Mouse (Mus musculus) small intestine, adult 2 months (tissue): ENCODE results near the gene Sik3. TPM values are rescaled to one million over a fixed set of nuclear protein-coding genes. Genes with fewer than 3 reads are reported as not detected.

Experiments
- H3K27ac ChIP-seq: fragments of 200-500 bp; 2 replicates; pipeline ENCODE4 v1.5.1; 2012; ENCODE audit warnings: low read depth, low read length, control low read depth, inconsistent platforms; ENCODE audit not compliant: insufficient read depth
- H3K27me3 ChIP-seq: fragments of 200-500 bp; 2 replicates; pipeline ENCODE4 v1.6.1; 2012; ENCODE audit warnings: mild to moderate bottlenecking, moderate library complexity, low read length, inconsistent platforms; ENCODE audit not compliant: control insufficient read depth, insufficient read depth
- H3K36me3 ChIP-seq: fragments of 200-500 bp; 2 replicates; pipeline ENCODE4 v1.6.1; 2012; ENCODE audit warnings: mild to moderate bottlenecking, low read length, control low read depth, inconsistent platforms; ENCODE audit not compliant: control insufficient read depth, insufficient read depth
- H3K4me1 ChIP-seq: fragments of 200-500 bp; 2 replicates; pipeline ENCODE4 v1.6.1; 2012; ENCODE audit warnings: low read length, inconsistent platforms, mixed read lengths; ENCODE audit not compliant: control insufficient read depth, insufficient read depth, insufficient read length
- H3K4me3 ChIP-seq: fragments of 200-500 bp; 2 replicates; pipeline ENCODE4 v1.5.1; 2012; ENCODE audit warnings: low read depth, mild to moderate bottlenecking, control low read depth, inconsistent platforms, low read length, moderate library complexity
- CTCF ChIP-seq: fragments of 200-500 bp; IDR thresholded peaks from 2 replicates; pipeline ENCODE4 v1.5.1; 2012; ENCODE audit warnings: low read depth, mild to moderate bottlenecking, control low read depth, inconsistent platforms, low read length, moderate library complexity, mixed read lengths; ENCODE audit not compliant: insufficient replicate concordance, insufficient read length; ENCODE audit errors: extremely low read depth
- POLR2A ChIP-seq: fragments of 200-500 bp; IDR thresholded peaks from 2 replicates; pipeline ENCODE4 v1.6.1; 2012; ENCODE audit warnings: low read depth, mild to moderate bottlenecking, control low read depth, inconsistent platforms, low read length, moderate library complexity
- WGBS: fragments of 180-500 bp; shearing (Covaris S2); methylation state at CpG from one replicate; pipeline ENCODE4 v1.1.7; 2018; 5-methylcytosine and 5-hydroxymethylcytosine counted together
- polyA plus RNA-seq: library from polyadenylated mRNA; depleted of rRNA; stranded (reverse); fragments of >200 nt; gene quantifications from 2 replicates; pipeline ENCODE4 v1.2.3, GENCODE M21; 2012; rRNA removed

Sik3 gene
- polyA plus RNA-seq, 1 experiment = 14.5 TPM

DNA sequence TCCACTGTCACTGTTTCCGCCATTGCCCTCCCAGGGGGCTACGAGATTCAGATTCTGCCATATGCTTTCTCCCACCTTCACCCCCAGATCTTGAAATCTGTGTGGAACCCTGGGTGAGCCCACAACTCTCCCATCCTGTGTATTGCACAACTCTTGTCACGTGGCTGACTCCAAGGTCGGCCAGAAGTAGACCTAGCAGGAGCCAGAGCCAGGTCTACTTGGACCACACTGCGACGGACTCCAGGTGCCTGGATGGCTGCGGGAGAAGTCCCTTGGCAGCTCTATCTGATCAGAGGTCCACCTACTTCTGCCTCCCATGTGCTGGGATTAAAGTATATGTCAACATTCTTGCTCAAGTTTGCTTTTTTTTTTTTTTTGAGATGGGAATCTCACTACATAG is 248.5 kb downstream of the Sik3 start:
- Histone ChIP-seq H3K4me1 (peaks cover 2% of the 10 kb centered on the region), H3K27ac (no peak overlapping the region)

GRCm38 (mm10) chr9:46268343-46268873 is 255.8 kb downstream of the Sik3 start, which contains the start of gene Apoa5:
TSS of gene Apoa5 (plus strand) at chr9:46268633.
- Histone ChIP-seq H3K4me3 (no peak within 1 kb of the TSS), H3K4me1 (peaks cover 6% of the 10 kb centered on the region), H3K27ac (no peak within 1 kb of the TSS), H3K27me3 (no peaks in the 10 kb centered on the region), H3K36me3 (no peaks in the 10 kb centered on the region)
- no peak for TF ChIP-seq POLR2A
- no peak for TF ChIP-seq CTCF
- 25% methylated on average over 7 of the region's 7 CpGs for WGBS

More for the DNA sequence above, 248.5 kb downstream of the Sik3 start:
- Histone ChIP-seq H3K27me3 (no peaks in the 10 kb centered on the region), H3K36me3 (no peaks in the 10 kb centered on the region), H3K4me3 (no peak overlapping the region)
- TF ChIP-seq POLR2A = no peak
- TF ChIP-seq CTCF = no peak
- WGBS = 73% methylated on average over 7 of the region's 7 CpGs

DNA sequence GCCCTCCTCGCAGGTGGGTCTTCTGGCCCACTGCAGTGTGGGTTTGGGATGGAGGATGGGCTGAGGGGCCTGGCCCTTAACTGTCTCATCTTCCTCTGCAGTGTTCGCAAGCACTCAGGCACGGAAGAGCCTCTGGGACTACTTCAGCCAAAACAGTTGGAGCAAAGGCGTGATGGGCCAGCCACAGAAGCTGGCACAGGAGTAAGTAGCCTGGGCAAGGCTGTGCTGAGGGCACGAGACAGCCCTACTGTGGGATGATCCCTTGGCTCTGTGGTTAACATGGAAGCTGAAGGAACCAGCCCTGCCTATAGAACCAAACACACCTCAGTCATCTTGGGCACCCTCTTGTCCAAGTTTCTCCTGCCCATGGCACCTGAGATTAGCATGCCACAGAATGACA is 256.5 kb downstream of the Sik3 start:
- Histone ChIP-seq H3K4me1 (peaks cover 10% of the 10 kb centered on the region), H3K27ac (no peak overlapping the region), H3K4me3 (no peak overlapping the region), H3K27me3 (no peaks in the 10 kb centered on the region), H3K36me3 (no peaks in the 10 kb centered on the region)
- WGBS = 94% methylated on average over 5 of the region's 5 CpGs
- TF ChIP-seq CTCF = no peak

- TF ChIP-seq CTCF = no peak
- TF ChIP-seq POLR2A = no peak
- H3K4me1 ChIP-seq = peaks cover 10% of the 10 kb centered on the region
- H3K4me3 ChIP-seq = no peak overlapping the region
- WGBS = 95% methylated on average over 4 of the region's 4 CpGs
- H3K36me3 ChIP-seq = peaks cover 6% of the 10 kb centered on the region
- no peaks in the 10 kb centered on the region for H3K27me3 ChIP-seq
- no peak overlapping the region for H3K27ac ChIP-seq
Observed at GRCm38 (mm10) chr9:46270782-46271181, 258.2 kb downstream of the Sik3 start.

- H3K36me3 ChIP-seq = peaks cover 18% of the 10 kb centered on the region
- WGBS = 72% methylated on average over 9 of the region's 9 CpGs
- no peak for TF ChIP-seq CTCF
- TF ChIP-seq POLR2A = no peak
Observed at GRCm38 (mm10) chr9:46272070-46272469, 259.4 kb downstream of the Sik3 start.

DNA sequence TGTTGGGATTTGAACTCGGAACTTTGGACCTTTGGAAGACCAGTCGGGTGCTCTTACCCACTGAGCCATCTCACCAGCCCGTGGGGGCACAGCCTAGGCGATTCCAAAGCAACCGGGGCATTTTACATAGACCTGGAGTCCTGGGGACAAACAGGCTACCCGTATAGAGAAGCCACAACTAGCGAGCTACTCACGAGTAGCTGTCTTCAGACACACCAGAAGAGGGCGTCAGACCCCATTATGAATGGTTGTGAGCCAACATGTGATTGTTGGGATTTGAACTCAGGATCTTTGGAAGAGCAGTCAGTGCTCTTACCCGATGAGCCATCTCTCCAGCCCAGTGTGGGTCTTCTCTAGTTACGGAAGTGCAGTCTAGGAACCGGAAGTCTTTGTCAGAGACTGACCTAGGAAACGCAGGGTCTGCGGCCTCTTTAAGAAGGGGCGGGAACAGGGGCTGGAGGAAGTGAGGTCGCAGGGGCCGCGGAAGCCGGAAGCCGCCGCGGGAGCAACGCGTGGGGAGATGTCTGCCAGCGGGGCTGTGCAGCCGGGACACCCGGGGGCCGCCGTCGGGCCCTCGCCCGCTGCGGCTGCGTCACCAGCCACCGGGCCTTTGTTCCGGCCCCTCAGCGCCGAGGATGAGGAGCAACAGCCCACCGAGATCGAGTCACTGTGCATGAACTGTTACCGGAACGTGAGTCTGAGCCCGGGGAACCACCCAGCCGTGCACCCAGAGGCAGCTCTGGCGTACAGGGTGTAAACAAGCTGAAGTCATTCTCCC is 260.2 kb downstream of the Sik3 start, which contains the start of gene Zpr1:
Zpr1 (plus strand) TSS at position 388 of the 778 bp plus-strand sequence.
- H3K4me1 ChIP-seq = peaks cover 7% of the 10 kb centered on the region; the same call in 1 of the 2 replicates
- no peaks in the 10 kb centered on the region for H3K27me3 ChIP-seq
- H3K36me3 ChIP-seq = peaks cover 24% of the 10 kb centered on the region
- peak within 1 kb of the TSS; percentile 34; the same call in 1 of the 2 replicates for H3K27ac ChIP-seq
- WGBS = 3% methylated on average over 45 of the region's 45 CpGs
- TF ChIP-seq POLR2A = 0 out of 2 replicates have a peak, but pooled peaks have one; percentile 32
- peak; percentile 51; the same call in 1 of the 2 replicates for TF ChIP-seq CTCF
- peak within 1 kb of the TSS; percentile 88 for H3K4me3 ChIP-seq

More at GRCm38 (mm10) chr9:46272070-46272469, 259.4 kb downstream of the Sik3 start:
- H3K4me1 ChIP-seq = peaks cover 7% of the 10 kb centered on the region; the same call in 1 of the 2 replicates
- H3K27me3 ChIP-seq = no peaks in the 10 kb centered on the region
- H3K4me3 ChIP-seq = no peak overlapping the region
- H3K27ac ChIP-seq = no peak overlapping the region

Other genes starting within 250 kb of the Sik3 start
- gene Cep164, start 184.1 kb upstream of the Sik3 start, polyA plus RNA-seq = 4.9 and 12.9 TPM in 2 replicates
- 4.5 and 5.2 TPM in 2 replicates for gene Bace1, start 174.2 kb upstream of the Sik3 start, polyA plus RNA-seq
- 14.2 and 38.9 TPM in 2 replicates for gene Pcsk7, start 106.3 kb upstream of the Sik3 start, polyA plus RNA-seq
- gene Rnf214, start 105.9 kb upstream of the Sik3 start, polyA plus RNA-seq = 4.8 and 11.4 TPM in 2 replicates
- 323 and 328 TPM in 2 replicates for gene Tagln, start 76.8 kb upstream of the Sik3 start, polyA plus RNA-seq
- 337 and 348 TPM in 2 replicates for gene Sidt2, start 57.6 kb upstream of the Sik3 start, polyA plus RNA-seq
- gene Pafah1b2, start 130 bp upstream of the Sik3 start, polyA plus RNA-seq = 2.5 and 12.8 TPM in 2 replicates
- gene Apoa1, start 215.8 kb downstream of the Sik3 start, polyA plus RNA-seq = 3,178 and 15,923 TPM in 2 replicates
- 1,107 and 4,906 TPM in 2 replicates for gene Apoc3, start 222.8 kb downstream of the Sik3 start, polyA plus RNA-seq
- 2,388 and 5,196 TPM in 2 replicates for gene Apoa4, start 227.9 kb downstream of the Sik3 start, polyA plus RNA-seq